Mouse (Mus musculus) embryo, embryonic 11.5 days (tissue): Measurements from ENCODE around the gene Rnd2.
"Not testable (repeated sequence)": the region's sequence is repeated elsewhere in the genome, so short reads cannot be mapped to it uniquely, and the experiment has no call there.

Source experiments
- DNase-seq: peaks from one replicate; pipeline ENCODE4 v3.0.0-alpha.2; 2012; ENCODE audit warnings: low read depth, low spot score

The Rnd2 gene

GRCm38 (mm10) chr11:101446860-101447259 lies 17.9 kb upstream of the Rnd2 start:
- DNase-seq = not testable (repeated sequence)

GRCm38 (mm10) chr11:101447786-101448185 lies 17.0 kb upstream of the Rnd2 start:
- no peak for DNase-seq

GRCm38 (mm10) chr11:101448274-101448746 lies 16.5 kb upstream of the Rnd2 start, which contains the start of gene Ifi35:
TSS of gene Ifi35 (plus strand) at chr11:101448407.
- DNase-seq = no peak

- DNase-seq = no peak
These were observed 15.9 kb upstream of the Rnd2 start for GRCm38 (mm10) chr11:101448899-101449298.

GRCm38 (mm10) chr11:101449596-101449995 lies 15.2 kb upstream of the Rnd2 start:
- not testable (repeated sequence) for DNase-seq

DNA sequence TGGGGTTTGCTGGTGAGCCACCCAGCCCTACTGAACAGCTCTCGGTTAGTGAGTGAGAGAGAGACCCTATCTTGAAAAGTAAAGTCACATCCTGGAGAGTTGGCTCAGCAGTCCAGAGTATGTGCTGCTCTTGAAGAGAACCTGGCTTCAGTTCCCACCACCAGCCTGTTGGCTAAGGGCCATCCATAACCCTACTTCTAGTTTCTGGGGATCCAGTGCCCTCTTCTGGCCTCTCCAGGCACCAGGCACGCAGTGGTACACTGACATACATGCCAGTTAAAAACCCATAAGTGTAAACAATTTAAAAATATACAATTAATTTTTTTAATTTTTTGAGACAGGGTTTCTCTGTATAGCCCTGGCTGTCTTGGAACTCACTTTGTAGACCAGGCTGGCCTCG lies 14.4 kb upstream of the Rnd2 start:
- DNase-seq = no peak

GRCm38 (mm10) chr11:101451536-101451935 lies 13.3 kb upstream of the Rnd2 start:
- DNase-seq = no peak

- DNase-seq = no peak
These were observed 12.6 kb upstream of the Rnd2 start for GRCm38 (mm10) chr11:101452093-101452774.

GRCm38 (mm10) chr11:101454702-101455101 lies 10.1 kb upstream of the Rnd2 start:
- DNase-seq = no peak

DNA sequence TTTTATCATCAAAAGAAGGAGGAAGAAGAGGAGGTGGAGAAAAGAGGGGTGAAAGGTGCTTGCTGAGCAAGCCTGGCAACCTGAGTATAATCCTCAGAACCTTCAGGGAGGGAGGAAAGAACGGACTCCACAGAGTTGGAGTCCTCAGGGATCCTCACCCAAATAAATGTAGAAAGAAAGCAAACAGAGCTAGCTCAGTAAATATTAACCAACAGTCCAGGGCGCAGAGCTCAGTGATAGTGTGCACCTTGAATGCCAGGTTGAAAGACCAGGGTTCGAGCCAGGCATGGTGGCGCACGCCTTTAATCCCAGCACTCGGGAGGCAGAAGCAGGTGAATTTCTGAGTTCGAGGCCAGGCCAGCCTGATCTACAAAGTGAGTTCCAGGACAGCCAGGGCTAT lies 9.2 kb upstream of the Rnd2 start:
- no peak for DNase-seq

DNA sequence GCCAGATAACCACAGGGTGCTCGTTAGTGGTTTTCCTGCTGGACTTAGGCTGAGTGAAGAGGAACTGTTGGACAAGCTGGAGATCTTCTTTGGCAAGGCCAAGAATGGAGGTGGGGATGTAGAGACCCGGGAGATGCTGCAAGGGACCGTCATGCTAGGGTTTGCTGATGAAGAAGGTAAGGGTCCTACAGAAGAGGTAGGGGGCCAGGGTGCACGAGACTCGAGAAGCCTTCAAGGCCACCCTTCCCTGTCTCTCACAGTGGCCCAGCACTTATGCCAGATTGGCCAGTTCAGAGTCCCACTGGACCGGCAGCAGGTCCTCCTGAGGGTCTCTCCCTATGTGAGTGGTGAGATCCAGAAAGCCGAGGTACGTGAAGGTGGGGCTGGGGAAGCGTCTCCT lies 7.2 kb upstream of the Rnd2 start:
- no peak for DNase-seq

DNA sequence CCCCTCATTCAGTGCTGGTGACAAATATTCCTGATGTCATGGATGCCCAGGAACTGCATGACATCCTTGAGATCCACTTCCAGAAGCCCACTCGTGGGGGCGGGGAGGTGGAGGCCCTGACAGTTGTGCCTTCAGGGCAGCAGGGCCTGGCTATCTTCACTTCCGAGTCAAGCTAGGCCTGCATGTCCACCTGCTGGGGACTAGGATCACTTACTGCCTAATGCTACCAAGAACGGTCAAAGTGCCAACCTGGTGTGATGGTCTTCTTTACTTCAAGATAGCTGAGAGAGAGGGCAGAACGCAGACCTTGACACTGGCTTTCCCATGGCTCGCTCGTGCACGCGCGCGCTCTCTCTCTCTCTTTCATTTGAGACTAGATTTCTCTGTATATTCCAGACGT lies 6.6 kb upstream of the Rnd2 start:
- DNase-seq = no peak

DNA sequence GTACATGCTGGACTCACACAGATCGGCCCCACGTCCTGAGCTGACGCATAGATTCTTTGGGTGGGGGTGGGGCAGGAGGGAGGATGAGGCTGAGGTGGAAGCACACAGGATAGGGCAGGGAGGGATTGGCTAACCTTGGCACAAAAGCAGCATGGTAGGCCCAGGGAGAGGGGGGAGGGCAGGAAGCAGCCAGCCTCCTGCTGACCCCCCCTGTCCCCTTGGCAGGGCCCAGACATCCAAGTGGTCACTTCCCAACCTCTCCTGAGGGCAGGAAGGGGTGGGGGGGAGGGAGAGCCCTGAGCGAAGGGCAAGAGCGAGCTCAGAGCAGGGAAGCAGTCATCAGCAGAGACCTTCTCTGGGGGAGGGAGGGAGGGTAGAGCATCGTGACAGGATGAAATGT lies 5.1 kb upstream of the Rnd2 start:
- DNase-seq = no peak

GRCm38 (mm10) chr11:101460321-101460720 lies 4.5 kb upstream of the Rnd2 start:
- no peak for DNase-seq

DNA sequence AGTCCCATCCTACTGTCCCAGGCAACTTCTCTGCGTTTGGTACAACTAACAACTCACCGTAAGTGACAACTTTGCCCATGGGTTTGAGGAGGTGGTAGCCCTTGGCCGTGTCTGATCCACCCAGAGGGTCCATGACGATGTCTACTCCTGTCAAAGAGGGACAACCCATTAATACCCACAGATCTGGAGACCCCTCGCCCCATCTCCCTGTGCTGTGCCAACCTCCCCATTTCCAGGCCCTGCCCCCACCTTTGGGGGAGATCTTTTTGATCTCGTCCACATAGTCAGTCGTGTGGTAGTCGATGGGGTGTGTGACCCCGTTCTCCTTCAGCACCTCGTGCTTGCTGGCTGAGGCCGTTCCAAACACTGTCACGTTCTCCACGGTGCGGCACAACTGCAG lies 2.7 kb upstream of the Rnd2 start:
- no peak for DNase-seq

DNA sequence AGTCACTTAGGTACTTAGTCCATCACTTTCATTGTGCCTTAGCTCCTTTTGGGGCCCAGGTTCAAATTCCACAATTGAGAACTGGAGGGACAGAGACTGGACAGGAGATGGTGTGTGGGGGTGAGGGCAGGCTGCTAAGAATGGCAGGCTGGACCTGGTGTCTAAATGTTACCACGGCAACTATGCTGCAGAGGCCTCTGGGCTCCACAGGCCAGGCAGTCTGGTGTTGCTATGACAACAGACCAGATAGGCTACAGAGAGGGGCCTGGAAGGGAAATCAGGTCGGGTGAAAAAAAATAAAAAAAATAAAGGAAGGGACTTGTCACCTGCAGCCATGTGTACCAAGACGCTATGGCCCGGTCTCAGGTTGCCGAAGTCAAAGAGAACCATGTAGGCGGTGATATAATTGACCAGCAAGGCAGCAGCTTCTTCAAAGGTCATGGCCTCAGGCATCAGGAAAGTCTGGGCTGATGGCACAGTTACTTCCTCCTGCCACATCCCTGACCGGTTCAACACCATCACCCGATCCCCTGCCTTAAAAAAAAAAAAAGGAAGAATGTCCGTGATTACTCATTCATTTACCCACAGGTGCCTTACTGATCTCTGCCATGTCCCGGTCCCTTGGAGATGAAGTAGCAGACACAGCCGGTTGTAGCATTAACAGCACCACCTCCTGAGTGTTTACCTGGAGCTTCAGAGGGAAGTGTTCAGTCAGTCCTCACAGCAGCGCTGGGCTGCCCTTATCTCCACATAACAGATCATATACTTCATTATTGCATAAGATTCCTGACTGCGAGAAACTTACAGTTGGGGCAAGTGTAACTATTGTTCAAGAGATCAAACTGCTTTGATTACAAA lies 2.0 kb upstream of the Rnd2 start:
- DNase-seq = no peak

GRCm38 (mm10) chr11:101465101-101465868 lies 486 bp downstream of the Rnd2 start:
- no peak for DNase-seq

GRCm38 (mm10) chr11:101465869-101466551 lies 1.2 kb downstream of the Rnd2 start, which contains the start of gene Vat1:
TSS of gene Vat1 (minus strand) at chr11:101466230.
- no peak for DNase-seq

- DNase-seq = not testable (repeated sequence)
These were observed 1.8 kb downstream of the Rnd2 start for GRCm38 (mm10) chr11:101466552-101466950.

- no peak for DNase-seq
These were observed 2.9 kb downstream of the Rnd2 start for GRCm38 (mm10) chr11:101467477-101468262.

DNA sequence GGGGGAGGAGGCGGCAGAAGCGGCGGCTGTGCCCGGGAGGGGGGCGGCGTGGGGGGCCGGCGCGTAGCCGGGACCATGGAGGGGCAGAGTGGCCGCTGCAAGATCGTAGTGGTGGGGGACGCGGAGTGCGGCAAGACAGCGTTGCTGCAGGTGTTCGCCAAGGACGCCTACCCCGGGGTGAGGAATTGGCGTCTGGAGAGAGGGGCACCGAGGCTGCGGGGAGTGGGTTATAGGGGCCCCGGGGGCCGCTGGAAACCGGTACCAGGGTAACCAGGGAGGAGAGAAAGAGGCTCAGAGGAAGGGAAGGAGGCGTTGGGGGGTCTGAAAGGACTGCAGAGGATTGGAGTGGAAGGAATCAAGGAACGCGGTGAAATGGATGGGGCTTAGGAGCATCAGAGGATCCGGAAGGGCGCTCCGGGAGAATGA lies 3.5 kb downstream of the Rnd2 start:
- DNase-seq = no peak
